Mouse (Mus musculus): ENCODE results near the gene Plekhg5.

DNA sequence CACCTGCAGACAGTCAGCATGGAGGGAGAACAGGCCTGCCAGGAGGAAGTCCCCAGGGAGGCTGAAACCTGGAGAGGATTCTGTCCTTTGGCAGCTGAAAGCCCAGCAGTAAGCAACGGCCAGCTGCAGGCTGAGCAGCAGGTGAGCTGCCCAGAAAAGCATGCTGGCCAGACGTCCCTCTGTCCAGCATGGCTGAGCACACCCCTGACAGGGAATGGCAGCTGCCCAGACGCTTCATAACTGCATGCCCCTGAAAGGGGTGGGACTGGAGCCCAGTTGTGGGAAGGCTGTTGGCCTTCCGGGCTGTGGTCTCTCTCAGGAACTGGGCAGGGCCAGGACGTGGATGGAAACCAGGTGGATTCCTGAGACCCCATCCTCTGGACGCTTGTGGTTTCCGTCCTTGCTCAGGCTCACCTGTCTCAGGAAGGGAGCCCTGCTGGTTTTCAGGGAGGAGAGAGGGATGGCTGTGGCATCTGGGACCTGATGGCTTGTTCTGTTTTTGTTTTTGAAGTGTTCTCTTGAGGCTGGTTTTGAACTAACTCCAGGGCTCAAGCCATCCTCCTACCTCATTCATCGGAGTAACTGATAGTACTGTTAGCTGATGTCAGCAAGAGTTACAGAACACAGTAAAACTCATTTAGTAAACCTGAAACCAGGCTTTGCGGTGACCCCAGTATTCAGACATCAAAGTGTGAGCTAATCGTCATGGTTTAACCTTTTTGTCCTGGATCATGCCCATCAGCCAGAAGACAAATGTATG, 33.9 kb upstream of the Plekhg5 start, which contains the start of gene Tas1r1:
- TF ChIP-seq CTCF (IDR thresholded peaks at IDR 0.05; ENCODE audit: low read depth) (no peak), EP300 (IDR thresholded peaks at IDR 0.05; ENCODE audit: low read depth) (no peak)

Data from heart, postnatal 0 days (tissue).